Mouse (Mus musculus) cerebellum, adult 18-20 months (tissue): Measurements from ENCODE around the gene Cabcoco1.

Source experiments
- DNase-seq, 2 experiments: peaks; one replicate each; pipeline ENCODE4 v3.0.0; 2021

Gene Cabcoco1

GRCm38 (mm10) chr10:68506242-68506641 is 35.5 kb downstream of the Cabcoco1 start:
- DNase-seq: no peak

- DNase-seq: no peak
These were observed 37.0 kb downstream of the Cabcoco1 start for GRCm38 (mm10) chr10:68504586-68505152.

- DNase-seq: no peak
These were observed 40.6 kb downstream of the Cabcoco1 start for GRCm38 (mm10) chr10:68501067-68501466.

GRCm38 (mm10) chr10:68495246-68495645 is 46.5 kb downstream of the Cabcoco1 start:
- no peak for DNase-seq

GRCm38 (mm10) chr10:68491557-68491956 is 50.1 kb downstream of the Cabcoco1 start:
- no peak for DNase-seq

GRCm38 (mm10) chr10:68490781-68491180 is 50.9 kb downstream of the Cabcoco1 start:
- no peak for DNase-seq

GRCm38 (mm10) chr10:68472799-68473198 is 68.9 kb downstream of the Cabcoco1 start:
- no peak for DNase-seq

- DNase-seq: no peak
These were observed 75.9 kb downstream of the Cabcoco1 start for GRCm38 (mm10) chr10:68465737-68466327.

GRCm38 (mm10) chr10:68464943-68465342 is 76.8 kb downstream of the Cabcoco1 start:
- DNase-seq: peak; percentile 24 to 29

GRCm38 (mm10) chr10:68459784-68460183 is 81.9 kb downstream of the Cabcoco1 start:
- no peak for DNase-seq

- DNase-seq: no peak
These were observed 84.7 kb downstream of the Cabcoco1 start for GRCm38 (mm10) chr10:68457019-68457418.

GRCm38 (mm10) chr10:68454541-68454940 is 87.2 kb downstream of the Cabcoco1 start:
- DNase-seq: no peak

- no peak for DNase-seq
These were observed 94.9 kb downstream of the Cabcoco1 start for GRCm38 (mm10) chr10:68446797-68447125.

GRCm38 (mm10) chr10:68445876-68446796 is 95.6 kb downstream of the Cabcoco1 start:
- no peak for DNase-seq

GRCm38 (mm10) chr10:68445244-68445811 is 96.4 kb downstream of the Cabcoco1 start:
- DNase-seq: no peak

GRCm38 (mm10) chr10:68444361-68445114 is 97.2 kb downstream of the Cabcoco1 start:
- DNase-seq: no peak

GRCm38 (mm10) chr10:68443132-68443531 is 98.6 kb downstream of the Cabcoco1 start:
- no peak for DNase-seq

- no peak for DNase-seq
These were observed 99.0 kb downstream of the Cabcoco1 start for GRCm38 (mm10) chr10:68442713-68443112.

- DNase-seq: no peak
These were observed 99.6 kb downstream of the Cabcoco1 start for GRCm38 (mm10) chr10:68441931-68442662.

GRCm38 (mm10) chr10:68440515-68440914 is 101.2 kb downstream of the Cabcoco1 start:
- DNase-seq: no peak

- no peak for DNase-seq
These were observed 105.9 kb downstream of the Cabcoco1 start for GRCm38 (mm10) chr10:68435754-68436153.

- DNase-seq: no peak
These were observed 106.6 kb downstream of the Cabcoco1 start for GRCm38 (mm10) chr10:68435001-68435560.
